Mouse (Mus musculus) left cerebral cortex, postnatal 36 days (tissue): ENCODE results near the gene Gna11. TPM values are rescaled to one million over a fixed set of nuclear protein-coding genes. Genes with fewer than 3 reads are reported as not detected.

Source experiments
- DNase-seq, 2 experiments: peaks; one replicate each; pipeline ENCODE4 v3.0.0; 2021 to 2022; ENCODE audit warnings: low spot score in 2 of 2, mixed read lengths in 1 of 2
- intact Hi-C: fragments of 180-260 bp; cut with DNase I; formaldehyde crosslinking; loops from one replicate; pipeline ENCODE4 v1.15.1; 2025
- total RNA-seq, 2 experiments: library from RNA; stranded (reverse); gene quantifications; 2 replicates each; pipeline ENCODE4 v1.2.3; 2021

The Gna11 gene
- 100 to 1,000 TPM; 103 to 115 TPM for total RNA-seq

GRCm38 (mm10) chr10:81545161-81545747 is at the start of gene Gna11:
TSS of gene Gna11 (minus strand) at chr10:81545190.
- peak; percentile 100 for DNase-seq
- intact Hi-C loops: loop anchor here (1.0 kb wide), 1 partner anchor 49 kb away; the partner anchor contains the start of gene Ncln

GRCm38 (mm10) chr10:81593935-81594334 is 48.9 kb upstream of the Gna11 start:
- no peak for DNase-seq

GRCm38 (mm10) chr10:81593223-81593622 is 48.2 kb upstream of the Gna11 start:
- intact Hi-C loops: no loop called here
- no peak for DNase-seq

More at GRCm38 (mm10) chr10:81593935-81594334, 48.9 kb upstream of the Gna11 start:
- intact Hi-C loops: no loop called here

DNA sequence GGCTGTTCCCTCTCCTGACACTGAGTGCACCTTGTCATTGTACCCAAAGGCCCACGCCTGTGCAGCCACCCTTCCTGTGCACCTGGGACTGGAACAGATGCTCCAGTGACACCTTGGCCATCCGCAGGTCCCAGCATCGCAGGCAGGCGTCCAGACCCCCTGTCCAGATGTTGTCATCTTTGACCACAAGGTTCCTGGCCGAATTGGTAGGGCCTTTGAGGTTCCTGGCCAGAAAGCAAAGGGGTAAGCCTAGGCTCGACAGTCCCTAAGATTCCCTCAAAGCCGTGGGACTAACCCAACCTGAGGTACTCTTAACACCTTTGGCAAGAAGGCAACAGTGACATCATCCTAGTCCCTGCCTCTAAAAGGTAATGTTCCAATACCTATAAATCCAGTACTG is 47.6 kb upstream of the Gna11 start:
- DNase-seq: no peak
- intact Hi-C loops: no loop called here

GRCm38 (mm10) chr10:81591846-81592245 is 46.9 kb upstream of the Gna11 start:
- DNase-seq: no peak
- intact Hi-C loops: no loop called here

DNA sequence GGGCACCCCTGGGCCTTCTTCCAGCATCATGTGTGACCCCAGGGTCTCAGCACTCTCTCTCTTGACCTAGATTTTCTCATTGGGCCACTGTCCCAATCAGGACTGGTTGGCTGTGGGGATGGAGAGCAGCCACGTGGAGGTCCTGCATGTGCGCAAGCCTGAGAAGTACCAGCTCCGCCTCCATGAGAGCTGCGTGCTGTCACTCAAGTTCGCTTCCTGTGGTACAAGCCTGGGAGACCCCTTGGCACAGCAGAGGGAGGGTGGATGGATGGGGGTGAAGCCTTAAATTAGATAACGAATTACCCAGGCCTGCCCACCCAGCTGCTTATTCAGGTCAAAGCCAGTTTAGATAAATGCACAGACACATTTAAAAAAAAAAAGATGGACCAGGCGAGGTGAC is 43.7 kb upstream of the Gna11 start:
- intact Hi-C loops: no loop called here

GRCm38 (mm10) chr10:81583347-81583746 is 38.4 kb upstream of the Gna11 start:
- DNase-seq: no peak
- intact Hi-C loops: no loop called here

More for the DNA sequence above, 43.7 kb upstream of the Gna11 start:
- no peak for DNase-seq

DNA sequence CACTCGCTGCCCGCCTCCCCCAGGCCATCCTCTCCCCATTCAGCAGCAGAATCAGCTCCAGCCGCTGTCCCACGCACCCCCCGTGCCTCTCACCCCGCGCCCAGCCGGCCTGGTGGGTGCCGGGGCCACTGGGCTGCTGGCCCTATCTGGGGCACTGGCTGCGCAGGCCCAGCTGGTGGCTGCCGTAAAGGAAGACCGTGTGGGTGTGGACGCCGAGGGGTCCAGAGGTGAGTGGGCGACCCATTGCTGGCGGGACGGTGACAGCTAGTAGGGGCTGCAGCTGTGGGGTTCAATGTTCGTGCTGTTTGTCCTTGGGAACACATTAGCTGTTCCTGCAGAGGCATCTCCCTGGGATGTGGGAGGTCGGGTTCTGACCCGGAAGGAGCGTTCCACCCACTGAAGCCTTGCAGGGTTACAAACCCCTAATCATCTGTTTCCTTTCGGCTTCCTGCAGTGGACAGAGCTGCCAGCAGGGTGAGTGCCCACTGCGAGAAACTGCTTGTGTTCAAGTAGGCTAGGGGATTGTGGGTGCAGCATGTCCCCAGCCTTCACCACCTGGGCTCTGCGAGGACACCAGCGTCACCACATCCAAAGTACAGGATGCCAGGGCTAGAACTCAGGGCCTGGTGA is 35.6 kb upstream of the Gna11 start:
- intact Hi-C loops: no loop called here
- no peak for DNase-seq

DNA sequence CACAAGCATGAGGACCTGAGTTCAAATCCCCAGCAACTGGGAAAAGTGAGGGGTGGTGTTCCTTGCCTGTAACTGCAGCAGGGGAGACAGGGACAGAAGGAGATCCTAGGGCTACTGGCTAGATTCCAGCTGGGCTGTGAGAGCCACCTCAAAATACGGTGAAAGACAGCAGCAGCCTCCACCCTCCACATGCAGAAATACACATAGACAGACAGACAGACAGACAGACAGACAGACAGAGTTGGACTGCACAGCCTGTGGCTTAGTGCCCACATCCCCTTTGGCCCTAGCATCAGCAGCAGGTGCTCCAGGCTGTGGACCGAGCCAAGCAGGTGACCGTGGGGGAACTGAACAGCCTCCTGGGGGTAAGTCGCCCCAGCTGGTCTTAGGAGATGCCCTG is 35.0 kb upstream of the Gna11 start:
- no peak for DNase-seq
- intact Hi-C loops: no loop called here

- no peak for DNase-seq
- intact Hi-C loops: loop anchor here (2.0 kb wide), 1 partner anchor 21 kb away; no protein-coding TSS in a partner anchor
Observed at GRCm38 (mm10) chr10:81575695-81576094, 30.7 kb upstream of the Gna11 start.

GRCm38 (mm10) chr10:81575208-81575631 is 30.2 kb upstream of the Gna11 start:
- intact Hi-C loops: loop anchor here (2.0 kb wide), 1 partner anchor 22 kb away; no protein-coding TSS in a partner anchor
- DNase-seq: peak in 1 of 2 experiments; percentile 65

DNA sequence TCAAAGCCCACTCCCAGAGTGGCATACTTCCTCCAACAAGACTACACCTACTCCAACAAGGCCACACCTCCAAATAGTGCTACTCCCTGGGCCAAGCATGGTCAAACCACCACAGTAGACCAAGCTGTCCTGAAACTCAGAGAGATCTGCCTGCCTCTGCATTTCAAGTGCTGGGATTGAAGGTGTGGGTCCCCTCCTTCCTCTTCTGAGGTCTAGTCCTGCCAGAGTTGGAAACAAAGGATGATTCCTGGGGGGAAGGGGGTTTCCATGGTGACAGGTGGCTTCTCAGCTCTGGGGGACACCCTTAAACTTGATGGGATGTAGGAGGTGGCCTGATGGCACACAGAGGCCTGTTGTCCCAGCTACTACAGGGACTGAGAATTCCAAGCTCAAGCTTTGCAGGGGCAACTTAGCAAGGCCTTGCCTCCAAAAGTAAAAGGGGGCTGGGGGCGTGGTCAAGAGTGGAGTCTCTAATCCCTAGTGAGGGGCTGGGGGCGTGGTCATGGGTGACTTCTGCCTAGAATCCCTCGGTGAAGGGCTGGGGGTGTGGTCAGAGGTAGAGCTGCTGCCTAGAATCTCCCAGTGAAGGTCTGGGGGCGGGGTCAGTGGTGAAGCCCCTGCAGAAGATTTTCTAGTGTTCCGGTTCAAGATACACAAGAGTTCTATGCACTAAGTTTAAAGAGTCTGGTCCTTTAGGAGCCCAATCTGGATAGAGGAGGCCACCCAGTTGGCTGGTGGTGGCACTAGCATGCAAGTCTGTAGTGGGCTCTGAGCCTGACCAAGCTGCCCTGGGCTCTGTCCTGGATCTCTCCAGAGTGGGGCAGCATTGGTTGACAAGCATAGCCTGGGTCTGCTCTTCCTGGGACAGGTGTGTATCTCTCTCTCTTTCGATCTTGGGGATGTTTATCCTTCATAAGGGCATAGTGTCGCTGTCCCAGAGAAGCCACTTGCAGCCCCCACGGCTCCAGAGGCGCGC is 29.4 kb upstream of the Gna11 start, which contains the start of gene Tle2:
TSS of gene Tle2 (plus strand) at position 481 of the 976 bp plus-strand sequence.
- intact Hi-C loops: loop anchor here (2.0 kb wide), 1 partner anchor 22 kb away; no protein-coding TSS in a partner anchor
- no peak for DNase-seq

- intact Hi-C loops: no loop called here
Observed at GRCm38 (mm10) chr10:81572975-81573374, 28.0 kb upstream of the Gna11 start.

DNA sequence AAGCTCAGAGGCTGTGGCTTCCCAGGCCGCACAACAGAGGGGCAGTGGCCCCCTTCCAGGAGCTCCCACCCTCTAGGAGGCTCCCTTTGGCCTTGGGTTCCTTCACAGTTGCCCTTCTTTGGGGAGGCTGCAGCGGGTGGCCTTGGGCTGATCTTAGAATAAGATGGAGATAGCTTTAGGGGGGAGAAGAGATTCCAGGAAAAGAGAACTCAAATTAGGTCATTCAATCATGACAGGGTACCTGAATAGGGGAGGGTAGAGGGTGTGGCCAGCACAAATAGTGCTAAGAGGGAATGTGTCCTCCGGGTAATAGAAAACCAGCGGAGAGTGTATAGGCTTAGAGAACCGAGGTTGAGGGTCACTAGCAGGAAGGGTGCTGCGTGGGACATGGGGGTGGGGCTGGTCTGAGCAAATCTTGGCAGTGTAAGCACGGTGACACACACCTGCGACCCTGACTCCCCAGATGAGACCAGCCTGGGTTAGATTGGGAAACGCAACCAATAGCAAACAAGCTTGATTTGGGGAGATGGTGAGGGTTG is 27.2 kb upstream of the Gna11 start:
- intact Hi-C loops: no loop called here
- DNase-seq: no peak

More at GRCm38 (mm10) chr10:81572975-81573374, 28.0 kb upstream of the Gna11 start:
- DNase-seq: no peak

DNA sequence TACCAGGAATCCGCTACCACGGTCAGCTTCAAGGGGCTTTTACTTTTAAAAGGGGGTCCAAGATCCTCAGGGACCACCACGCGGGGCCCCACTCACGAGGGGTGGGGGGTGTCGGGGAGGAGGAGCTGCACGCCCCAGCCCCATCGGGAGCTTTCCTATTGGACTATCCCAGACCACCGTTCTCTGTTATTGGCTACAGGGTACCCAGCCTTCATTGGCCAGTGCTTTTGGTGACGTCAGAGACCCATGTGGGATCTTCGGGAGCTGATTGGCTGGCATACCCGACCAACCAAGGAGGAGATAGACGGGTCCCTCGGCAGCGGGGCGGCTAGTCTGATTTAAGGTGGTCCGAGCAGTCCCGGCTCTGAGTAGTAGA is 26.5 kb upstream of the Gna11 start:
- intact Hi-C loops: no loop called here
- DNase-seq: peak; percentile 98 to 99

DNA sequence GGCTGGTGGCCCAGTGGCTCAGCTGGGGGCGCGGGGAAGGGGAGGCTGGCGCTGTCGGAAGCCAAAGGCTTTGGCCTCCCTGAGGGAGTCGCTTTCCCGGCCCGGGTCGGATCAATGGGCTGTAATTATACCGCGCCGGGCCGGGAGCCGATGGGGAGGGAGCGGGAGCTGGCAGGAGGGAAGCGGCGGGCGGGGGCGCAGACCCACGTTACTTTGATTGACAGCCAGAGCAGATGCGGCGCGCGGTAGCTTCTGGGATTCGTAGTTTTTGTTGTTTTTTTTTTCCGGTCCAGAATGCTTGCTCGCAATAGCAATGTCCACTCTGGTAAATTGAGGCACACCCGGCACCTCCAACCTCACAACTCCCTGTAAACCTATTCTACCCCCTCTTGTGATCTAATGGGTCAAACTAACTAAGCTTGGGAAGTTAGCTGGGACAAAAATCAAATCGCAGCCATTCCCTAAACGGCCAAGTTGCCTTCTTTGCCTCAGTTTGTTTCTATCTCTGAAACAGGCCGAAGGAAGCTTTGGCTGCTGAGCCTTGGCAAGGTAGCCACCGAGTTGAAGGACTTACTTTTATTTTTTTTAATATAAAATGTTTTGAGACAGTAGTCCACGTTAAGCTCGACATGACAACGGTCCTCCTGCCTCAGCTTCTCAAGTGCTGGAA is 26.0 kb upstream of the Gna11 start:
- DNase-seq: peak; percentile 92 to 93
- intact Hi-C loops: no loop called here

DNA sequence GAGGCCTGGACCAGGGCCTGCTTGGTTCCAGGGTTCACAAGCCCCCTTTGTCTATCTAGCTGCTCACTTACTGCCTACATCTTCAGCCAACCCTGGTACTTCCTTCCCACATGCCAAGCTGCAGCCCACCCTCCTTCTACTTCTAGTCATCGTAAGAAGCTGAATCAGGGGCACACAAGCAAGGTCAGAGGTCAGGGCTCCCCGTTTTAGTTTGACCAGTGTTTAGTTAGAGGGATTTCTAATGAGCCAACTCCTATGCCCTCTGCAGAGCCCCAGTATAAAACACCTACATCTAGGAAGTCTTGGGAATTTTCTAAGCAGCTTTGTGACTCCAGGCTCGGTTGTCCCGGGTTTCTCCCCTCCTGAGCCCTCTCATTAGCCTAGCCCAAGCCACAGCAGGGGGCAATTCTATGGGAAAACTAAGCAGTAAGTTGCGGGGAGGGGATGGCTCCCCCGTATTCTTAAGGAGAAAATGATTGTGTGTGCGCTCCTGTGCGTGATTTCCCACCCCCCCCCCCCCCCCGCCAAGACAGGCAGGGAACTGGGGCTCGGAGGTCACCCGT is 25.3 kb upstream of the Gna11 start:
- intact Hi-C loops: no loop called here

GRCm38 (mm10) chr10:81569507-81570237 is 24.7 kb upstream of the Gna11 start:
- intact Hi-C loops: no loop called here
- DNase-seq: no peak

More for the DNA sequence above, 25.3 kb upstream of the Gna11 start:
- DNase-seq: no peak
